Mouse (Mus musculus) skeletal muscle tissue, adult 2 months (tissue): Measurements from ENCODE around the gene 4930564D02Rik.

ENCODE experiments used
- DNase-seq: peaks from one replicate; pipeline ENCODE4 v3.0.0-alpha.2; 2012; ENCODE audit warnings: low read depth, low spot score

The 4930564D02Rik gene

GRCm38 (mm10) chr3:105066544-105066943 lies at the start of gene 4930564D02Rik:
Gene 4930564D02Rik (plus strand): TSS chr3:105066844.
- no peak for DNase-seq

GRCm38 (mm10) chr3:105017314-105017713 lies 49.3 kb upstream of the 4930564D02Rik start:
- no peak for DNase-seq

- no peak for DNase-seq
These were observed 48.4 kb upstream of the 4930564D02Rik start for GRCm38 (mm10) chr3:105018085-105018782.

- DNase-seq: no peak
These were observed 47.9 kb upstream of the 4930564D02Rik start for GRCm38 (mm10) chr3:105018783-105019105.

GRCm38 (mm10) chr3:105019826-105020692 lies 46.6 kb upstream of the 4930564D02Rik start:
- DNase-seq: peak; percentile 42

GRCm38 (mm10) chr3:105023371-105024005 lies 43.2 kb upstream of the 4930564D02Rik start:
- no peak for DNase-seq

- no peak for DNase-seq
These were observed 30.3 kb upstream of the 4930564D02Rik start for GRCm38 (mm10) chr3:105036281-105036847.

- DNase-seq: no peak
These were observed 29.3 kb upstream of the 4930564D02Rik start for GRCm38 (mm10) chr3:105037240-105037770.

GRCm38 (mm10) chr3:105040002-105040401 lies 26.6 kb upstream of the 4930564D02Rik start:
- DNase-seq: no peak

- no peak for DNase-seq
These were observed 25.5 kb upstream of the 4930564D02Rik start for GRCm38 (mm10) chr3:105040983-105041625.

GRCm38 (mm10) chr3:105043746-105044145 lies 22.9 kb upstream of the 4930564D02Rik start:
- no peak for DNase-seq

- DNase-seq: peak; percentile 59
These were observed 19.8 kb upstream of the 4930564D02Rik start for GRCm38 (mm10) chr3:105046870-105047269.

GRCm38 (mm10) chr3:105047616-105048015 lies 19.0 kb upstream of the 4930564D02Rik start:
- DNase-seq: peak; percentile 52

- no peak for DNase-seq
These were observed 16.8 kb upstream of the 4930564D02Rik start for GRCm38 (mm10) chr3:105049848-105050247.

GRCm38 (mm10) chr3:105051103-105051502 lies 15.5 kb upstream of the 4930564D02Rik start:
- DNase-seq: no peak

GRCm38 (mm10) chr3:105052171-105052936 lies 14.3 kb upstream of the 4930564D02Rik start:
- DNase-seq: no peak

- DNase-seq: peak; percentile 98
These were observed 13.5 kb upstream of the 4930564D02Rik start, which contains the start of gene Cttnbp2nl for GRCm38 (mm10) chr3:105052937-105053697. Gene Cttnbp2nl (minus strand): TSS chr3:105053146.

GRCm38 (mm10) chr3:105053698-105054001 lies 13.0 kb upstream of the 4930564D02Rik start:
- no peak for DNase-seq

- DNase-seq: peak; percentile 85
These were observed 11.7 kb upstream of the 4930564D02Rik start for GRCm38 (mm10) chr3:105054952-105055351.

- no peak for DNase-seq
These were observed 11.0 kb upstream of the 4930564D02Rik start for GRCm38 (mm10) chr3:105055666-105056065.
